Mouse (Mus musculus): Measurements from ENCODE around the gene Mef2a. TPM values are rescaled to one million over a fixed set of nuclear protein-coding genes. Genes with fewer than 3 reads are reported as not detected.
A peak's percentile ranks its signal among the peaks of the same experiment; 100 is the strongest.

Mef2a gene
- total RNA-seq, 2 experiments from 2014 or later, result 131 to 135 TPM

GRCm38 (mm10) chr7:67371351-67371890, 1.2 kb downstream of the Mef2a start:
- no peak for DNase-seq

GRCm38 (mm10) chr7:67369645-67370044, 3.0 kb downstream of the Mef2a start:
- no peak for DNase-seq

- DNase-seq, result no peak
These were observed 4.3 kb downstream of the Mef2a start for GRCm38 (mm10) chr7:67368394-67368793.

GRCm38 (mm10) chr7:67360588-67360987, 12.1 kb downstream of the Mef2a start:
- DNase-seq, result no peak

GRCm38 (mm10) chr7:67359863-67360262, 12.8 kb downstream of the Mef2a start:
- DNase-seq, result no peak

GRCm38 (mm10) chr7:67355870-67356269, 16.8 kb downstream of the Mef2a start:
- no peak for DNase-seq

GRCm38 (mm10) chr7:67353667-67354066, 19.0 kb downstream of the Mef2a start:
- DNase-seq, result no peak

GRCm38 (mm10) chr7:67352989-67353388, 19.7 kb downstream of the Mef2a start:
- DNase-seq, result no peak

GRCm38 (mm10) chr7:67344443-67344842, 28.2 kb downstream of the Mef2a start:
- DNase-seq, result no peak

GRCm38 (mm10) chr7:67342067-67342625, 30.5 kb downstream of the Mef2a start:
- no peak for DNase-seq

- DNase-seq, result no peak
These were observed 52.3 kb downstream of the Mef2a start for GRCm38 (mm10) chr7:67320359-67320758.

- no peak for DNase-seq
These were observed 54.0 kb downstream of the Mef2a start for GRCm38 (mm10) chr7:67318697-67319096.

GRCm38 (mm10) chr7:67313200-67313599, 59.5 kb downstream of the Mef2a start:
- DNase-seq, result no peak

GRCm38 (mm10) chr7:67310151-67310550, 62.5 kb downstream of the Mef2a start:
- no peak for DNase-seq

GRCm38 (mm10) chr7:67308102-67308501, 64.6 kb downstream of the Mef2a start:
- no peak for DNase-seq

GRCm38 (mm10) chr7:67307078-67307477, 65.6 kb downstream of the Mef2a start:
- DNase-seq, result no peak

GRCm38 (mm10) chr7:67304937-67305336, 67.7 kb downstream of the Mef2a start:
- no peak for DNase-seq

- DNase-seq, result no peak
These were observed 76.2 kb downstream of the Mef2a start for GRCm38 (mm10) chr7:67296419-67296818.

GRCm38 (mm10) chr7:67291356-67291755, 81.3 kb downstream of the Mef2a start:
- DNase-seq, result no peak

GRCm38 (mm10) chr7:67287456-67287855, 85.2 kb downstream of the Mef2a start:
- no peak for DNase-seq

GRCm38 (mm10) chr7:67283581-67283980, 89.1 kb downstream of the Mef2a start:
- no peak for DNase-seq

- DNase-seq, result peak; percentile 26 to 43
These were observed 102.2 kb downstream of the Mef2a start for GRCm38 (mm10) chr7:67270447-67270846.

- DNase-seq, result peak; percentile 87
These were observed 112.7 kb downstream of the Mef2a start for GRCm38 (mm10) chr7:67259828-67260563.

- no peak for DNase-seq
These were observed 126.6 kb downstream of the Mef2a start for GRCm38 (mm10) chr7:67246067-67246466.
